Mouse (Mus musculus): ENCODE results near the gene Sez6l.

The Sez6l gene

DNA sequence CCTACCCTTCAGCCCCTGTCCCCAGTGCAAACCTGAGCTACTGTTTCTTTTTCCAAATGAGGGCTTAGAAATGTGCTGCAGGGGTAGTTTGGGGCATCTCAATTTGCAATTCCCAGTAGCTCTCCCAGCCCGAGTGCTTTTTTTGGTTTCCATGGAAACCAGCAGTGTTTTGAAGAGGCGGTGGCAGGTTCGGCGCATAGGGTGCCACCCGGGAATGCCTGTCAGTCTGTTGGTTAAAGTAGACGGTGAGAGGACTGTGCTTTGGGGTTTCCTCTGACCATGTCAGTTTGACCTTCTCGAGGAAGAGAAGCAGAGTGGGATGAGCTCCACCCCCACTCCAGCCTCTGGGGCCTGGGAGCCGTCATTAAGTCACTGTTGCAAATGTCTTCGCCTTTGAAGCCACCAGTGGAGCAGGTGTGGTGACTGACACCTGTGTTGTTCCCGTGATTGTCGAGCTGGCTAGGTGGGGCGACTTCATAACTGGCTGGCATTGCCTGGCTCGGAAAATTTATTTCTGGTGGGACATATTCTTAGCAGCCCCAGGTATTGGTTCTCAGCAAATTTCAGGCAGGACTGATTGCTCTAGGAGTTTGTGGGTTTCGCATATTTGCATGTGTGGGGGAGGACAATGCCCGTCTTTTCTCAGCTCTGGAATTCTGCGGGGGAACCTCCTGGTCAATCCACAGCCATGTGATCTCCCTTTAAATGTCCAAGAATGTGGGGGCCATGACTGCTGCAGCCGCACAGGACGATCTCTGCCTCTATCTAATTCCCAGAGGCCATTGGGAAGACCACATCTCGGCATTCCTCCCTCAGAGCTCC lies 165.3 kb downstream of the Sez6l start:
- no peak for TF ChIP-seq GATA4 (IDR thresholded peaks at IDR 0.05; ENCODE audit: insufficient replicate concordance, low read length)

GRCm38 (mm10) chr5:112411072-112411471 lies 165.9 kb downstream of the Sez6l start:
- TF ChIP-seq GATA4 (IDR thresholded peaks at IDR 0.05; ENCODE audit: insufficient replicate concordance, low read length): no peak

DNA sequence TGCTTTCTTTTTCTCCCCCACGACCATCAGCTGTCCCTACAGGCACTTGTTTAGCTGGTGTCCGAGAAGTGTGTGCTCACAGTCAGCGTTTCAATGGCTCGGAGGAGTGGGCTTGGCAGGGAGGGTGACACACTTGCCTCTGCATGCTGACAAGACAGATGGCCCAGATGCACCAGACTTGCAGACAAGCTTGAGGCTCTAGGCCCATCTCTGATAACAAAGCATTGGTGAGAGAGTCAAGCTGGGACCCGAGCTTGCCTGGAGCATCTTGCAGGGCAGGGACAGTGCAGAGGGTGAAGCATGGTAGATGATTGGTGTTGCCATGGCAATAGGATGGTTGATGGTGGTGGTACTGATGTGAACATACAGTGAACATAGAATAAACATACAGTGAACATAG lies 167.7 kb downstream of the Sez6l start:
- TF ChIP-seq GATA4 (IDR thresholded peaks at IDR 0.05; ENCODE audit: insufficient replicate concordance, low read length): no peak

- no peak for TF ChIP-seq GATA4 (IDR thresholded peaks at IDR 0.05; ENCODE audit: insufficient replicate concordance, low read length)
These were observed 171.0 kb downstream of the Sez6l start for GRCm38 (mm10) chr5:112406017-112406416.

GRCm38 (mm10) chr5:112402437-112402836 lies 174.5 kb downstream of the Sez6l start:
- TF ChIP-seq GATA4 (IDR thresholded peaks at IDR 0.05; ENCODE audit: insufficient replicate concordance, low read length): no peak

GRCm38 (mm10) chr5:112399284-112399683 lies 177.7 kb downstream of the Sez6l start:
- TF ChIP-seq GATA4 (IDR thresholded peaks at IDR 0.05; ENCODE audit: insufficient replicate concordance, low read length): no peak

- no peak for TF ChIP-seq GATA4 (IDR thresholded peaks at IDR 0.05; ENCODE audit: insufficient replicate concordance, low read length)
These were observed 180.9 kb downstream of the Sez6l start for GRCm38 (mm10) chr5:112396066-112396465.

DNA sequence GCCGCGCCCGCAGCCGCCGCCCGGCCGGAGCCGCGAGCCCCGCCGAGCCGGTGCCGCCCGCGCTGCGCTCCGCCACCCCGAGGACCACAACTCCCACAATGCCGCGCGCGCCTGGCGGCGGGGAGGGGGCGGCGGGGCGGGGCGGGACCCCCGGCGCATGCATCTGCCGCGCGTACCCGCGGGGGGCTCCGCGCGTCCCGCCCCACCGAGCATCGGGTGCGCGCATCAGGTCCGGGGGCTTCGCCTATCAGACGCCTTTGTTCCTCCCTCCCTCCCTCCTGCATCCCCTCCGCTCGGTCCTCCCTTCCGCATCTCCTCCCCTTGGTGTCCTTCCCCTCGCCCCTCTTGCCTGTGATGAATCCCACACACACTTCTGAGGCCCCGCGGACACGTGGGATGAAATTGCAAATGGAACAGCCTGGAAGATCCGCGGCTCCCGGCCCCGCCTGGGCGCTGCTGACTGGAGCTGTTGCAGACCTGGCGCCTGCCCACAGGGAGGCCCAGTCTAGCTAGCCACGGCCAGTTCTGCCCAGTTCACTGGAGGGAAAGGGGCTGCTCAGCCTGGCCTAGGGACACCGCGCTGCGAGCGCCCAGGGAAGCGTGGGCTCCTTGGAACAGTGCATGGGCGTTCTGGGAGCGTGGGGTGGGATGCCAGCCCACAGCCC lies 182.1 kb downstream of the Sez6l start, which contains the start of gene Asphd2:
Asphd2 (minus strand) TSS at position 88 of the 665 bp plus-strand sequence.
- no peak for TF ChIP-seq GATA4 (IDR thresholded peaks at IDR 0.05; ENCODE audit: insufficient replicate concordance, low read length)

GRCm38 (mm10) chr5:112394415-112394763 lies 182.6 kb downstream of the Sez6l start:
- TF ChIP-seq GATA4 (IDR thresholded peaks at IDR 0.05; ENCODE audit: insufficient replicate concordance, low read length): no peak

DNA sequence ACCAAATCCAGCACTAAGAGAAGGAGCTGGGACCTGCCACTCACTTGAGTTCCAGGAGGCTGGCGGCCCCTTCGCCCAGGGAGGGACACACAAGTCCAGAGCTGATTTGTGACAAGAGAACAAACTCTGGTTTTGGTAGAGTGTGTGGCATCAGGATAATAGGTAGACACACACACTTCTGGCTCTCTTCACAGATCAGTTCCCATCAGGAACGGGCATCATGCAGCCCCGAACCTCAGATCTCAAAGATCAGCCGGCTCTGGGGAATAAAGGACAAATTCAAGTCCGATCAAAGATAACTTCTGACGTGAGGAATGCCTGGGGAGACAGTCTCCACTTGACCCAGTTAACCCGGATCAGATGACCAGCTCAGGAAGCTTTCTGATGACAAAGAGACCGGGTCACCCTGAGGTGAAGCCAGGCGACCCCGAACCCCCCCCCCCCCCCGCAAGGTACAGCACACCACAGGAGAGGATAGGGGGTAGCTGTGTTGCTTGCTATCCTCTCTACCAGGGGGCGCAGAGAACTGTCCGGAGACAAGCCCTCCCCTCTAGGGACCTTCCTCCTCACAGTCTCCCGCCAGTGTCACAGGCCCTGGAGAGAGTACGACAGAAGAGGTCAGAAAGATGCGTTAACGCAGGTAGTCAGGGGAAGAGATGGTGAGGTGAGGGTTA lies 183.1 kb downstream of the Sez6l start:
- TF ChIP-seq GATA4 (IDR thresholded peaks at IDR 0.05; ENCODE audit: insufficient replicate concordance, low read length): no peak

DNA sequence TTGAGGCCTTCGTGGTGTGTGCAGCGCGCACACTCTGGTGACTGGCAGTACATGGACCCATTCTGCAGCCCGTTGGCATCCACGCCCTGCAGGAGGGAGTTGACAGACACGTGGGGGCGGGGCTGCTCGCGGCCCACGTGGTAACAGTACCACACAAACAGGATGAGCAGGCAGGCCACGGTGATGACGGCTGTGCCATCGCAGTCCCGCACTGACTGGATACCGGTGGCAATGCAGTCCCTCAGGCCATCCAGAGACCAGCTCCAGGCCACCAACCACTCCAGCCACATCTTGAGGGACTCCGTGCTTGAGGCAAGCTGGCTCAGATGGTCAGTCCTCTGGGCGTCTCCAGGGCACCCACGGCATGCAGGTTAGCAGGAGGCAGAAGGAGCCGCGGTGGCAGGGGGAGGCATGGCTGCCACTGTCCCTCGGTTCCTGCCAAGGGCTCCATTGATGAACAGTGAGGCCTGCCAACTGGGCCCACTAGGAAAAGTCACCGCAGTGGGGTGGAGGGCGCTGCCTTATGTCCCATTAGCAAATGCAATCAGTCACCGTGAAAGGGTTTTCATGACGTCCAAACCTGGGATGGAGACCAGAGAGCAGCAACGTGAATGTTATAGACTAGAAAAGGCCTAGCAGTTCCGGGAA lies 185.2 kb downstream of the Sez6l start:
- no peak for TF ChIP-seq GATA4 (IDR thresholded peaks at IDR 0.05; ENCODE audit: insufficient replicate concordance, low read length)

GRCm38 (mm10) chr5:112391002-112391401 lies 186.0 kb downstream of the Sez6l start:
- no peak for TF ChIP-seq GATA4 (IDR thresholded peaks at IDR 0.05; ENCODE audit: insufficient replicate concordance, low read length)

DNA sequence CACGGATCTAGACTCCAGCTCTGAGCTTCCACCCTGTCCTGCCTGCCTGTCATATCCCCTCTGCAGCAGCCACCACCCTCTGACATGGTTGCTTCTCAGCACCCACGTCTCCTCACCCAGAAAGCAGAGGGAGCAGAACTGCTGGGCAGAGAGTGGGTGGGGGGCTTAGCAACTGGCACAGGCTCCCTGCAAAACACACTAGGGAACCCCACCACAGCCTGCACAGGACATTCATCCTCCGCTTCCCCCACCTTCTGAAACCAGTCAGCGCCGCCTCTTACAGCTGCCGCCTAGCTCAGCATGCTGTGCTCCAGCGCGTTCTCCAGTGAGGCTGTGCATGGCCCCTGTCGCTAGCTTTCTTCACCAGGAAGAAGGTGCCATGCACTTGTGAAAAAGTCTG lies 187.6 kb downstream of the Sez6l start:
- TF ChIP-seq GATA4 (IDR thresholded peaks at IDR 0.05; ENCODE audit: insufficient replicate concordance, low read length): no peak

DNA sequence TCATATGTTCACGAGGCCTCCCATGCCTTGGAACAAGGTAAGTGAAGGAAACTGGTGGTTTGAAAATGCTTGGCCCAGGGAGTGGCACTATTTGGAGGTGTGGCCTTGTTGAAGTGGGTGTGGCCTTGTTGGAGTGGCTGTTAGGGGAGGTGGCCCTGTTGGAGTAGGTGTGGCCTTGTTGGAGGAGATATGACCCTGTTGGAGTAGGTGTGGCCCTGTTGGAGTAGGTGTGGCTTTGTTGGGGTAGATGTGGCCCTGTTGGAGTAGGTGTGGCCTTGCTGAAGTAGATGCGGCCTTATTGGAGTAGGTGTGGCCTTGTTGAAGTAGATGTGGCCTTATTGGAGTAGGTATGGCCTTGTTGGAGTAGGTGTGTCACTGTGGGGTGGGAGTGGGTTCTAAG lies 191.0 kb downstream of the Sez6l start:
- TF ChIP-seq GATA4 (IDR thresholded peaks at IDR 0.05; ENCODE audit: insufficient replicate concordance, low read length): no peak

DNA sequence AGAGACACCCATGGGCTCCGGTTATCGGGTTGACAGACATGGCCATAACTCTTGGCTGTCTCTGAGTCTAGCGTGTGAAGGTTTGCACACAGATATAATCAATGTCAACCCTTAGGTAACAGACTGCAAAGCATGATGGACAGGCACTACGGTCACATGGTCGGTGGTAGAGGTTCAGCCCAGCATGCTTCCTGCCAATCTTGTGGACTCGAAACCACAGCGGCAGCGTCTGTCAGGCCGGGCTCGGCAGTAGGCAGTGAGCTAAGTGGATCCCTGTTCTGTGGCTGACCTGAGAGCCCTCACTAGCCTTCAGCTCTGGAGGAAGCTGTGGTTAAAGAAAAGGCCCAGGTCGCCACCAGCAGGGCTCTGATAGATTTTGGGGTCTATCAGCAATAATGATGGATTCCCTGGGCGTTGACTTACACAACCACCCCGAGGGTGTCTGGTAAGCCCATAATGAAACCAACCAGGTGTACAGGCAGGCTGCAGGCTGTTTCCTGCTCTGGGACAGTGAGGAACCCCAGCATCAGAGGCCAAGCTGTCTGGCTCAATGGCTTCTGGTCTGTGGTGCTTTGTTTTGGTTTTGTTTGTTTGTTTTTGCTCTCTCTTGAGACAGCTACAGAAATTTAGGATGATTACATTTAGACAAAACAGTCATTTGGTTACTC lies 192.0 kb downstream of the Sez6l start:
- no peak for TF ChIP-seq GATA4 (IDR thresholded peaks at IDR 0.05; ENCODE audit: insufficient replicate concordance, low read length)

All from liver, adult (tissue).